Mouse (Mus musculus) forebrain, embryonic 12.5 days (tissue): Measurements from ENCODE around the gene Ppp1cc. TPM values are rescaled to one million over a fixed set of nuclear protein-coding genes. Genes with fewer than 3 reads are reported as not detected.
"Not testable (repeated sequence)": the region's sequence is repeated elsewhere in the genome, so short reads cannot be mapped to it uniquely, and the experiment has no call there.

Source experiments
- ATAC-seq: fragments of 200-750 bp; cut with Nextera tagmentation; 2 replicates; pipeline ENCODE4 v1.8.0; 2017; ENCODE audit warnings: moderate TSS enrichment; ENCODE audit not compliant: low FRiP score
- H3K27ac ChIP-seq: fragments of 300-500 bp; sonication (generic); 2 replicates; pipeline ENCODE4 v1.5.1; 2016; ENCODE audit warnings: mild to moderate bottlenecking
- H3K27me3 ChIP-seq: fragments of 300-500 bp; sonication (generic); 2 replicates; pipeline ENCODE4 v1.6.1; 2016; ENCODE audit warnings: mild to moderate bottlenecking
- H3K36me3 ChIP-seq: fragments of 300-500 bp; sonication (generic); replicated peaks from 2 replicates; pipeline ENCODE4 v1.6.1; 2016; ENCODE audit warnings: mild to moderate bottlenecking
- H3K4me1 ChIP-seq: fragments of 300-500 bp; sonication (generic); 2 replicates; pipeline ENCODE4 v1.6.1; 2016
- H3K4me2 ChIP-seq: fragments of 300-500 bp; sonication (generic); 2 replicates; pipeline ENCODE4 v1.6.1; 2016; ENCODE audit warnings: mild to moderate bottlenecking, moderate library complexity
- H3K4me3 ChIP-seq: fragments of 300-500 bp; sonication (generic); replicated peaks from 2 replicates; pipeline ENCODE4 v1.5.1; 2016; ENCODE audit warnings: mild to moderate bottlenecking
- H3K9ac ChIP-seq: fragments of 300-500 bp; sonication (generic); 2 replicates; pipeline ENCODE4 v1.6.1; 2016; ENCODE audit warnings: mild to moderate bottlenecking
- H3K9me3 ChIP-seq: fragments of 300-500 bp; sonication (generic); 2 replicates; pipeline ENCODE4 v1.6.1; 2016
- WGBS: fragments of 180-500 bp; shearing (Covaris S2); methylation state at CpG from one replicate; pipeline ENCODE4 v1.1.7; 2016; 5-methylcytosine and 5-hydroxymethylcytosine counted together
- polyA plus RNA-seq: library from polyadenylated mRNA; unstranded; fragments of >200 nt; fragmentation: Nextera tagmentation; extraction: Ambion mirVana; gene quantifications from 2 replicates; pipeline ENCODE4 v1.2.1, GENCODE M21; 2016

Gene Ppp1cc
- polyA plus RNA-seq, 1 experiment from 2014 or later, result 337 TPM

- no peak overlapping the region for H3K4me2 ChIP-seq
- H3K9me3 ChIP-seq, result 0 out of 2 replicates have a peak, but pooled peaks cover 3% of the 10 kb centered on the region
- 92% methylated on average over 8 of the region's 8 CpGs for WGBS
- no peak for ATAC-seq
- no peak overlapping the region for H3K27ac ChIP-seq
- H3K4me1 ChIP-seq, result peaks cover 18% of the 10 kb centered on the region
- H3K36me3 ChIP-seq, result no peaks in the 10 kb centered on the region
- no peak overlapping the region for H3K9ac ChIP-seq
- no peak overlapping the region for H3K4me3 ChIP-seq
- H3K27me3 ChIP-seq, result no peaks in the 10 kb centered on the region
Measured at GRCm38 (mm10) chr5:122210890-122211289, 52.8 kb downstream of the Ppp1cc start.

DNA sequence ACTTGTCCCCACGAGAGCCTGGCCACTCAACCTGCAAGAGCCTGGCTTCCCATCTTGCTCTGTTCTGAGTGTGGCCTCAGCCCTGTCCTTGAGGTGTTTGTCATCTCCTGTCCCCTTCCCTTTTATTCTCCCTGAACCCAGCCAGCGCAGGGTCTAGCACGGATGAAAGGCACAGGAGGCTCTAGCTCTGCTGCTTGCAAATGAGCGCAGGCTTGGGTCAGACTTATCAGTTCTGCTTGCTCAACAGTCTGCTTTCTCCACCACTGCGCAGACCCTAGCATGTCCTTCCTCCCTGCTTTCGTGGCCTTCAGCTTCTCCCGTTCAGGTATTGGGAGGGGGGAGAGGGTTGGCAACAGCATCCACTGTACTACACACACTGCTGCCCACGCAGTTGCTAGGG lies 54.0 kb downstream of the Ppp1cc start:
- H3K4me3 ChIP-seq, result no peak overlapping the region
- 91% methylated on average over 8 of the region's 8 CpGs for WGBS
- no peak overlapping the region for H3K4me2 ChIP-seq
- no peak overlapping the region for H3K9ac ChIP-seq
- 0 out of 2 replicates have a peak, but pooled peaks cover 3% of the 10 kb centered on the region for H3K9me3 ChIP-seq
- no peak for ATAC-seq
- H3K27ac ChIP-seq, result no peak overlapping the region
- no peaks in the 10 kb centered on the region for H3K27me3 ChIP-seq
- peaks cover 18% of the 10 kb centered on the region for H3K4me1 ChIP-seq
- no peaks in the 10 kb centered on the region for H3K36me3 ChIP-seq

GRCm38 (mm10) chr5:122212820-122213219 lies 54.7 kb downstream of the Ppp1cc start:
- H3K4me3 ChIP-seq, H3K4me2 ChIP-seq, H3K9me3 ChIP-seq, H3K36me3 ChIP-seq, ATAC-seq, H3K27me3 ChIP-seq, H3K9ac ChIP-seq, H3K27ac ChIP-seq: not testable (repeated sequence)
- WGBS, result 82% methylated on average over 1 of the region's 1 CpGs
- peaks cover 18% of the 10 kb centered on the region for H3K4me1 ChIP-seq

GRCm38 (mm10) chr5:122213861-122214260 lies 55.8 kb downstream of the Ppp1cc start:
- Histone ChIP-seq H3K4me1 (peaks cover 14% of the 10 kb centered on the region), H3K4me2 (no peak overlapping the region), H3K9me3 (no peaks in the 10 kb centered on the region), H3K36me3 (no peaks in the 10 kb centered on the region), H3K27me3 (no peaks in the 10 kb centered on the region), H3K4me3 (no peak overlapping the region), H3K9ac (no peak overlapping the region), H3K27ac (no peak overlapping the region)
- ATAC-seq, result no peak
- WGBS, result 93% methylated on average over 6 of the region's 6 CpGs

GRCm38 (mm10) chr5:122217636-122218035 lies 59.6 kb downstream of the Ppp1cc start:
- no peaks in the 10 kb centered on the region for H3K9me3 ChIP-seq
- H3K4me3 ChIP-seq, result no peak overlapping the region
- no peak for ATAC-seq
- no peaks in the 10 kb centered on the region for H3K36me3 ChIP-seq
- no peak overlapping the region for H3K4me2 ChIP-seq
- WGBS, result 75% methylated on average over 6 of the region's 6 CpGs
- H3K27me3 ChIP-seq, result no peaks in the 10 kb centered on the region
- H3K27ac ChIP-seq, result no peak overlapping the region
- H3K4me1 ChIP-seq, result 0 out of 2 replicates have a peak, but pooled peaks cover 2% of the 10 kb centered on the region
- no peak overlapping the region for H3K9ac ChIP-seq

DNA sequence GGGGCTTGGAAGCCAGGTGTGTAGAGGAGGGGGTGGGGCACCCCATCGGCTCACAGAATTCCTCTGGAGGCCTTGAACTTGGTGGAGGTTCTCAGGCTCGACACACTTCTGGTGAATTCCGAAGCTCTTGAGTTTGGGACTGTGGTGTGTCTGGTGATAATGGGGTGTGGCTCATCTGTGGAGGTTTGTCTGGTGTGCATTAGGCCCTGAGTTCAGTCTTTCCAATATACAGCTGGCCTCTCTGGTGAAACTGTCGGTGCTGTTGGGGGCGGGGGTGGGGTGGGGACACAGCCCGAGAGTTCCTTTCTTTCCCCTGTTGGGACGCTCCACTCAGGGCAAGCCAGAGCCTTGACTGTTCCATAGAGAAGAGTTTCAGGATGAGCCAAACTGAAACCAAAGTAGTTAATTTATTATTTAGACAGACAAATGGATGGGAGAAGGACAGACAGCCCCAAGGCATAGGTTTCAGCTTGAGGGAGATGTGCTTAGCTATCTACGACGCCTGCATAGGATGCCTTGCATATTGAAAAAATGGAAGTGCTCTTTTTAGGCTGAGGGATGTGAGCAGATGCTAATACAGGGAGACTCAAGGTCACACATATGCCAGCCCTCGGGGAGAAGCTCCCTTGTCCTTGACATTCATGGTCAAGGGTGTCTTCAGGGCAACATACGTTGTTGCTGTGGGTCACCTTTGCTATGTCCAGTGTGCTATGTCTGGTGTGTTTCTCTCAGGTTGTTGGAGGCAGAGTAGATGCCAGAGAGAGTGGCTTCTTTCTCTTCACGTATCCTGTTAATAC lies 60.2 kb downstream of the Ppp1cc start:
- Histone ChIP-seq H3K27ac (no peak overlapping the region), H3K27me3 (no peaks in the 10 kb centered on the region), H3K9ac (no peak overlapping the region), H3K36me3 (no peaks in the 10 kb centered on the region), H3K4me3 (no peak overlapping the region), H3K4me1 (0 out of 2 replicates have a peak, but pooled peaks cover 2% of the 10 kb centered on the region), H3K9me3 (no peaks in the 10 kb centered on the region), H3K4me2 (no peak overlapping the region)
- ATAC-seq, result no peak
- WGBS, result 91% methylated on average over 12 of the region's 12 CpGs

DNA sequence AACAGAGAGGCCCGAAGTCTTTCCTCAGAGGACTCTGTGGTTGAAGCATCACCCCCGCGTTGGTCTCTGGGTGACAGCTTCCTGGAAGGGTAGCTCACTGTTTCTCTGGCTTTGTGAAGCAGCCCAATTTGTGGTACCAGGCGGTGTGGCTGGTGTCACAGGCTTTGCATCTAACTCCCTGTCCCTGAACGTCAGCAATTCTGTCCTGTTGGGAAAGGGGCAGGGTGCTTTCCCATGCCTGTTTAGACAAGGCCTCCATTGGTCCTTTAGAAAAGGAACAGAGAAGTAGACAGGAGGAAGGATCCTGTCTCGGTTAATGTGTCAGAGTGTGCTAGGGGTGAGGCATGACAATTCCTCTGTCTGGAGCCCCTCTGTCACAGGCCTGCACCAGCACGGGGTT lies 60.9 kb downstream of the Ppp1cc start:
- Histone ChIP-seq H3K9me3 (no peaks in the 10 kb centered on the region), H3K4me2 (no peak overlapping the region), H3K4me1 (0 out of 2 replicates have a peak, but pooled peaks cover 2% of the 10 kb centered on the region), H3K27ac (no peak overlapping the region), H3K9ac (no peak overlapping the region), H3K4me3 (no peak overlapping the region), H3K27me3 (no peaks in the 10 kb centered on the region), H3K36me3 (no peaks in the 10 kb centered on the region)
- 87% methylated on average over 7 of the region's 7 CpGs for WGBS
- no peak for ATAC-seq

- 0 out of 2 replicates have a peak, but pooled peaks cover 2% of the 10 kb centered on the region for H3K4me1 ChIP-seq
- no peak overlapping the region for H3K27ac ChIP-seq
- WGBS, result 83% methylated on average over 18 of the region's 18 CpGs
- no peak for ATAC-seq
- H3K36me3 ChIP-seq, result no peaks in the 10 kb centered on the region
- H3K4me2 ChIP-seq, result no peak overlapping the region
- no peaks in the 10 kb centered on the region for H3K27me3 ChIP-seq
- H3K9me3 ChIP-seq, result no peaks in the 10 kb centered on the region
- no peak overlapping the region for H3K9ac ChIP-seq
- no peak overlapping the region for H3K4me3 ChIP-seq
Measured at GRCm38 (mm10) chr5:122219655-122220629, 61.9 kb downstream of the Ppp1cc start.

- no peak overlapping the region for H3K4me3 ChIP-seq
- H3K4me2 ChIP-seq, result no peak overlapping the region
- H3K27ac ChIP-seq, result no peak overlapping the region
- no peaks in the 10 kb centered on the region for H3K9me3 ChIP-seq
- 90% methylated on average over 4 of the region's 4 CpGs for WGBS
- no peaks in the 10 kb centered on the region for H3K36me3 ChIP-seq
- 0 out of 2 replicates have a peak, but pooled peaks cover 2% of the 10 kb centered on the region for H3K4me1 ChIP-seq
- ATAC-seq, result no peak
- H3K27me3 ChIP-seq, result no peaks in the 10 kb centered on the region
- H3K9ac ChIP-seq, result no peak overlapping the region
Measured at GRCm38 (mm10) chr5:122221085-122221484, 63.0 kb downstream of the Ppp1cc start.

DNA sequence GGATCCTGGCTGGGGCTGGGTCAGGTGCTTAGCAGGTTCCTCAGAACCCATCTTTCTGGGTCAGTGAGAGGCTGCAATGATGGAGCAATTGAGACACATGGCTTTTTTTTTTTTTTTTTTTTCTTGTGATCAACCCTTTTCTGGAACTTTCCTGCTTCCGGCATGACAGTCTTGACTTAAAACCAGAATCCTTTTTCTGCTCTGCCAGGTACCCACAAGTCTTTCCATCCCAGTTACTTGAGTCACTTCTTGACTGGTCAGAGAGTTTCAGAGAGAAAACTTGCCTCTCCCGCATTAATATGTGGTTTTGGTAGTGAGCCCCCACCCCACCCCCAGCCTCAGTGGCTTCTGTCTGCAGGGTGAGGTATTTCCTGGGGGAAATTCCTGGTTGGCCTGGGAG lies 66.2 kb downstream of the Ppp1cc start:
- Histone ChIP-seq H3K9me3 (0 out of 2 replicates have a peak, but pooled peaks cover 8% of the 10 kb centered on the region), H3K9ac (no peak overlapping the region), H3K27ac (no peak overlapping the region), H3K4me1 (0 out of 2 replicates have a peak, but pooled peaks cover 2% of the 10 kb centered on the region), H3K4me2 (no peak overlapping the region), H3K4me3 (no peak overlapping the region), H3K27me3 (no peaks in the 10 kb centered on the region), H3K36me3 (no peaks in the 10 kb centered on the region)
- WGBS, result 98% methylated on average over 2 of the region's 2 CpGs
- no peak for ATAC-seq
